Mouse (Mus musculus): ENCODE measurements at regions not wholly inside any gene's neighbourhood (a gene's known extent, or its start where the extent isn't known, plus 50 kb on each side); places are given as distances from the start of the nearest gene placed in this dataset.

DNA sequence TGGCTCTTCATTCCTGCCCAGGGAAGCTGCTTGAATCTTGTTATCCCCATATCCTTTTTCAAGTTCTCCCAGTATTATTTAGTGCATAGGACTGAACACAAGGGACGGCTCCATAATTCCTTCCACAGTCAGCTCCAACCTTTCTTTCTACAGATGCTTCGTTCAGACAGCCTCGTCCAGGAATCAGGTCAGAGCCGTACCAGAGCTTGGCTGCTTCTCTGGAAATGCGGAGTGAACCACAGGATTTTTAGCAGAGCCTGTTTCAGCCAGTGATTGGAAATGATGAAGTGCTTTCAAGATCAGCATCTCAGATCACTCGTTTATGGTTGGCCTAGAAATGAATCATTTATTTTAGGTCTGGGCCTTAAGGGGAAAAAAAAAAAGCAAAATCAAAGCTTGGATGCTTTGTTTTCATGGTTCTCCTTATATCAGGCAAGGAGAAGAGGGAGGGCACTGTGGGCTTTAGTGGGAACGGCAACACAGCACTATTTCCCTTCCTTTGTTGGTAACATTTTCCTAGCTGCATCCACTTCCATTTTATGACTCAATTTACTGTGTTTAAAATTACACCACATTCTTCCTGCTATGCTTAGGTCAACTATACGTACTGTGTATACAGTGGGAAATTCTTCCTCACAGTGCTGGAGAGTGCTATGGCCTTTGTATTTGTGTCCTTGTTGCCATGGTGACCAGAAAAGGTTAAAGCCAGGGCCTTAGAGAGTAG, 161.9 kb upstream of the Ccdc122 start:
- no peaks in the 10 kb centered on the region for H3K27me3 ChIP-seq
- TF ChIP-seq CTCF (IDR thresholded peaks at IDR 0.05) = no peak
- no peak for ATAC-seq
- no peak for DNase-seq (ENCODE audit: low read depth, low spot score)
- POLR2A ChIA-PET = interaction anchor here (0.7 to 5.7 kb wide), 12 partner anchors 57 to 395 kb away, joined by 3 to 29 read pairs (median 4); no protein-coding TSS in a partner anchor
- in situ Hi-C loops (cut with MboI; ENCODE audit: low pct_unique_long_range_greater_than_20kb) = loop anchor here (5.0 kb wide), 2 partner anchors 87 to 367 kb away; no protein-coding TSS in a partner anchor
- CTCF ChIA-PET = interaction anchor here (0.9 to 5.2 kb wide), 10 partner anchors 8 to 369 kb away, joined by 3 to 34 read pairs (median 4); no protein-coding TSS in a partner anchor

DNA sequence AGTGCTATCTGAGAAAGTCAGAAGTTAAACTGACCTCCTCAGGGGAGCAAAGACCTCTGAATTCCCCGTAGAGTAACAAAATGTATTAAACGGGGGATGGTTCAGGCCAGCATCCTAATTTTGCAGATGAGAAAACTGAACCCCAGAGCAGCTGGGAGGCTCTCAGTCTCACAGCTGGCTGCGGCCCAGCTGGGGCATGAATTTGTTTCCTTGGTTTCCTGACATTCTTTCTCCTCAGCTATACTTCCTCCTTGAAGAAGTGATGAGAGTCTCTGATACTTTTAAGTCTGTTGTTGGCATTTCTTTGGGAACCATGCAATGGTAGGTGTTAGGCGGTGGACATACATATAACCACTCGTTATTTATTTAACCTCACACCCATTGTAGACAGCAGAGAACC, 162.9 kb upstream of the Ccdc122 start:
- no peaks in the 10 kb centered on the region for H3K27me3 ChIP-seq
- in situ Hi-C loops (cut with MboI; ENCODE audit: low pct_unique_long_range_greater_than_20kb) = no loop called here
- POLR2A ChIA-PET = interaction anchor here (1.2 to 5.7 kb wide), 3 partner anchors 56 to 369 kb away, joined by 4 to 29 read pairs (median 24); no protein-coding TSS in a partner anchor
- CTCF ChIA-PET = interaction anchor here (5.2 kb wide), 1 partner anchor 56 kb away, joined by 34 read pairs; no protein-coding TSS in a partner anchor
- ATAC-seq (no peak), DNase-seq (ENCODE audit: low read depth, low spot score) (no peak)
- TF ChIP-seq CTCF (IDR thresholded peaks at IDR 0.05) = no peak

DNA sequence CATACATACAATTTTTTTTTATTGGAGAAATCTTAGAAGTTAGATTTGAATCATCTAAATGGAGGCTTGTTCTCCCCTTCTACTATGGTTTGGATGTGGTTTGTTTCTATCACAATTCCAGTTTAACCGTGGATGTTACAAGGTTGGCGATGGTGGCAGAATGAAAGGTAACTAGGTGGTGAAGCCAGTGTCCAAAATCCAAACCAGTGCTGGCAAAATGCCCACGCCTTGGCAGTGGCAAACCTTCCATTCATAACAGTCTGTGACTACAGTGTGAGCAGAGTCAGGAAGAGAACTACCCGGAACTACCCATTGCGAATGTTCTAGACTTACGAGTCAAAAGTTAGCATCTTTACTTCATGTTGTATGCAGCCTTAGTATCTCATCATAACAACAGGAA, 163.6 kb upstream of the Ccdc122 start:
- no peak for TF ChIP-seq CTCF (IDR thresholded peaks at IDR 0.05)
- DNase-seq (ENCODE audit: low read depth, low spot score) (no peak), ATAC-seq (no peak)
- ChIA-PET CTCF (no interaction called here), POLR2A (interaction anchor here (0.5 to 5.7 kb wide), 2 partner anchors 167 to 368 kb away, joined by 4 to 29 read pairs; no protein-coding TSS in a partner anchor)
- in situ Hi-C loops (cut with MboI; ENCODE audit: low pct_unique_long_range_greater_than_20kb) = no loop called here
- no peaks in the 10 kb centered on the region for H3K27me3 ChIP-seq

DNA sequence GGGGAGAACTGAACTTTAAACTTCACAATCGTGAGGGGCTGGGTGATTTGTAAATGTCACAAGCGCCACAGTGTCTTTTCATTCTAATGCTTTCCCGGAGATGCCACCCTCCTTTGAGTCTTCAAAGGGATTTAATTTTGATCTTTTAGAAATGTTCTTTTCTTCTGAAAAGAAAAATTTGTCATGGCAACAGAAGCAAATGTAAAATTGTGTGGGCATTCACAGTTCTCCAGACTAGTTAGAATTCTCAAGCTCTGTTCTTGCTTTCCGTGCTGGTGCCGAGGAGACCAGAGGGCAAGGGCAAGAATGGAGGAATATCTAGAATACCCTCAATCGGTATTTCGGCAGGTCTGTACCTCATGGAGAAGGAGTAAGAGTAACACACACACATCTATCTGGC, 164.1 kb upstream of the Ccdc122 start:
- ChIA-PET POLR2A (interaction anchor here (5.7 kb wide), 1 partner anchor 367 kb away, joined by 29 read pairs; no protein-coding TSS in a partner anchor), CTCF (interaction anchor here (1.8 kb wide), 1 partner anchor 48 kb away, joined by 5 read pairs; no protein-coding TSS in a partner anchor)
- H3K27me3 ChIP-seq = no peaks in the 10 kb centered on the region
- DNase-seq (ENCODE audit: low read depth, low spot score) (no peak), ATAC-seq (no peak)
- in situ Hi-C loops (cut with MboI; ENCODE audit: low pct_unique_long_range_greater_than_20kb) = no loop called here
- TF ChIP-seq CTCF (IDR thresholded peaks at IDR 0.05) = no peak

DNA sequence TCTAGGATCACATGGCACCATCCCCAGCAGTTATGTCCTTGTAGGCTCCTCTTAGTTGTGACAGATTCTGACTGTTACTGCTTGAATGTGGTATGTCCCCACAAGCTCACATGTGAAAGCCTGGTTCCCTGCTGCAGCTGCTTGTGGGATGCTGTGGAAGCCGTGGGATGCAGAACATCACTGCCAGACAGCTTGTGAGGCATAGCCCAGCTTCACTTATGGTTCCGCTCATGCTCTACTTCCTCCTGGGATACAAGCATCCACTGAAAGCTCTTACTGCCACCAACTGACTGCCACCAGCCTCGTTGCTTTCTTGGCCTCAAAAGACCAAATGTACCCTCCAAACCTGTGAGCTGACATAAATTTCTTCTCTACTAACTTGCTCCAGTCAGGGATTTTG, 167.7 kb upstream of the Ccdc122 start:
- in situ Hi-C loops (cut with MboI; ENCODE audit: low pct_unique_long_range_greater_than_20kb) = no loop called here
- POLR2A ChIA-PET = no interaction called here

DNA sequence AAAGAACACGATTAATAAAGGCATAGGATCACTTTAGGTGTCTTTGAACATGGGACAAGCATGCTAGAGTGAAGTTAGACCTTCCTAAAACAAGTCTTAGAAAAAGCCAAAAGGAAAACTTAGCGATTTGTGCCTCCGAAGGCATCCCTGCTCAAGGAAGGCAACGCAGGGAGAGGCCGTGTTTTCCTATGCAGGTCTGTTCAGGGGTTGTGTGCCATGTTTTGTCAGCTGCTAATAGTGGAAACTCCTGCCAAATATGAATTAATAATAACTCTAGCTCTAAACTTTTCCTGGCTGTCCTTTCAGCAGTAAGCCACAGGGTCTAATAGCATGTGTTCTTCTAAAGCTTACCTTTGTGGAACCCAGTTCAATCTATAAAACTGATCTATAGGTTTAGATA, 168.4 kb upstream of the Ccdc122 start:
- ATAC-seq = no peak

More for the DNA sequence above, 167.7 kb upstream of the Ccdc122 start:
- ATAC-seq (no peak), DNase-seq (ENCODE audit: low read depth, low spot score) (no peak)
- no peak for TF ChIP-seq CTCF (IDR thresholded peaks at IDR 0.05)
- no peaks in the 10 kb centered on the region for H3K27me3 ChIP-seq
- CTCF ChIA-PET = no interaction called here

DNA sequence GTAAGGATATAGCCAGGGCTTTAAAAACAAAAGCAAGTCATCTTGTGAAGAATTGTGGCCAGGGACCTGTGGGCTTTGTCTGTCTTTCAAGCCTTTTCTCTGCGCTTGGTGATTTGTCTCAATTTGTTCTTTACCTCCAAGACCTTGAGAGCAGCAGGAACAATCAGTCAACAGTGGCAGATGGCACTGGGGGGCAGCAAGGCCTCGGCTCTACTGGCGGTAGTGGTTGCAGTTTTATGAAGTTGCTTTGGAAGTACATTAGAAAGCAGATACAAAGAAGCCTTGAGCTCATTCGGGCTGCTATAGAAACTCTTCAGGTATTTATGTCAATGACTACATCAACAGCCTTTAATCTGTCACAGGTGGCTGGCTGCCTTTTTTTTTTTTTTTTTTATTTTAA, 171.9 kb upstream of the Ccdc122 start:
- in situ Hi-C loops (cut with MboI; ENCODE audit: low pct_unique_long_range_greater_than_20kb) = no loop called here
- CTCF ChIA-PET = interaction anchor here (2.1 kb wide), 1 partner anchor 30 kb away, joined by 7 read pairs; no protein-coding TSS in a partner anchor
- H3K27me3 ChIP-seq = no peaks in the 10 kb centered on the region
- POLR2A ChIA-PET = interaction anchor here (0.6 to 0.7 kb wide), 2 partner anchors 25 to 40 kb away, joined by 3 to 6 read pairs; no protein-coding TSS in a partner anchor
- no peak for ATAC-seq
- DNase-seq (ENCODE audit: low read depth, low spot score) = no peak
- TF ChIP-seq CTCF (IDR thresholded peaks at IDR 0.05) = no peak

More for the DNA sequence above, 168.4 kb upstream of the Ccdc122 start:
- no peak for DNase-seq (ENCODE audit: low read depth, low spot score)
- ChIA-PET POLR2A (no interaction called here), CTCF (no interaction called here)
- no peak for TF ChIP-seq CTCF (IDR thresholded peaks at IDR 0.05)
- in situ Hi-C loops (cut with MboI; ENCODE audit: low pct_unique_long_range_greater_than_20kb) = no loop called here
- no peaks in the 10 kb centered on the region for H3K27me3 ChIP-seq

DNA sequence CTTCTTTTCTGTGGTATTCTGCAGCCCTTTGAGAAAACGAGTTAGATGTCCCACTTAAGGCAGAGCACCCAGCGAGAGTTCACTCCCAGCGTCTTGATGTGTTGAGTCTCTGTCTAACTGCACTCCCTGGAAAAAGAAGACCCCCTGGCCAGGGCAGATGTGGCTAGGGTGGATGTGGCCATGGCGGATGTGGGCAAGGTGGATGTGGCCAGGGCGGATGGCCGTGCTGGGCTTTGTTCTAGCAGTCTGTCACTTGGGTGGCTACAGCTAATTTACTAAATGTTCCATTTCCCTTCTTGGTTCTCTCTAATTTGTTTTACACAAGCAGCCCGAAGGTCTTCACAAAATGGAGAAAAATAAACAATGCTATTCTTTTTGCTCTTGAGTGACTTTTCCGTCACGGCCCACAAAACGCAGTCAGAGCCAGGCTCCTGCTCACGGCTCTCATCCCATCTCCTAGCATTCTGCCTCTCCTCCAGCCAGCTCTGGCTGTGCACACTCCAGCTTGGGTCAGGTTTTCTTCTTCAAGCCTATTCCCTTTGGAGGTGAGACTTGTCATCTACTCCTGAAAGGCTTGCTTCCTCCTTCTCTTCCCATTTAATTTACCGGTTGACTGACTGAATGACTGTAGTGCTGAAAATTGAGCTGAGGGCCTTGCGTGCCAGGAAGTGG, 173.4 kb upstream of the Ccdc122 start:
- ATAC-seq = no peak
- no peak for TF ChIP-seq CTCF (IDR thresholded peaks at IDR 0.05)

DNA sequence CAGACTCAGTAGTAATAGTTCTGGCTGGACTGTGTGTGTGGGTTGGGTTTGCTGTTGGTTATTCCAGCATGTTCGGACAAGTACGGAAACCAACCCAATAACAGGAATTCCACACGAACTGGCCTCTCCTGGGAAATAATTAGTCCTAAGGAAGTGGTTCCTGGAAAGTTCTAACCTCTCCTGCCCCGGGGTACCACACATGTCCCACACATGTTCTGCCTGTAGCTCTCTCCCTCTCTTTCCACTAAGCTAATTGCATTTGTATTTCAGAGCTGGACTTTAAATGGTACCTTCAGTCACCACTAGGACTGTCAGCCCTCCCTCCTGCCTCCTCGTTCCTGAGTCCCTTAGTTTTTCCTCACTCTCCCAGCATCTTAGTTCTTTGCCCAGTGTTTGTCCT, 178.2 kb upstream of the Ccdc122 start:
- no peak for TF ChIP-seq CTCF (IDR thresholded peaks at IDR 0.05)
- no peak for ATAC-seq
- no peak for DNase-seq (ENCODE audit: low read depth, low spot score)

More for the DNA sequence above, 173.4 kb upstream of the Ccdc122 start:
- POLR2A ChIA-PET = no interaction called here
- CTCF ChIA-PET = interaction anchor here (1.1 to 2.1 kb wide), 3 partner anchors 14 to 358 kb away, joined by 3 to 7 read pairs (median 3); no protein-coding TSS in a partner anchor
- H3K27me3 ChIP-seq = no peaks in the 10 kb centered on the region
- no peak for DNase-seq (ENCODE audit: low read depth, low spot score)
- in situ Hi-C loops (cut with MboI; ENCODE audit: low pct_unique_long_range_greater_than_20kb) = no loop called here

DNA sequence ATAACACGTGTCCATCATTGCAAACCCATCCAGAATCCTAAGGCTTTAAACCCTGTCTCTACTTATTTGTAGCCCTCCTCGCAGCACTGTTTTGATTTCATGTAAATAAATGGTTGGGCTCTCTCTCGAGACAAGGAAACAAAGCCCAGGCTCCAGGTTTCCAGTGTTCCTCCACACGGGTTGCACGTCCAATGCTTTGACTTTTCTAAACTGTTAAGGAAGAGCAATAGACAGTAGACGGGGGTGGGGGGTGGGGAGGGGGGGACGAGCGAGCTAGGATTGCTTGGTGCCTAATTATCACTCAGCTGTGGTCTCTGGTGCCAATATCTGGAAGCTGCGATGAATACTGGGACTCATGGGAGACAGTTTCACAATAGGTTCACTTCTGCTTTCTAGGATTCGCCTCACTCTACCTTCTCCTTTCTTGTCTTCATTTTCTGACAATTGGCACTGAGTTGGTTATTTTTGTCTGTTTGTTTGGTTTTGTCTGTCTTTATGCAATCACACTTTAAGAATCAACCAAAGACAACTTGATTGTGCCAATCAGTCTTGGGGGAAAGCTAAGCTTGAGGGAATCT, 179.3 kb upstream of the Ccdc122 start:
- DNase-seq (ENCODE audit: low read depth, low spot score) (no peak), ATAC-seq (no peak)
- H3K27me3 ChIP-seq = no peaks in the 10 kb centered on the region
- no peak for TF ChIP-seq CTCF (IDR thresholded peaks at IDR 0.05)
- ChIA-PET CTCF (interaction anchor here (1.2 kb wide), 1 partner anchor 9 kb away, joined by 3 read pairs; no protein-coding TSS in a partner anchor), POLR2A (no interaction called here)
- in situ Hi-C loops (cut with MboI; ENCODE audit: low pct_unique_long_range_greater_than_20kb) = no loop called here

More for the DNA sequence above, 178.2 kb upstream of the Ccdc122 start:
- POLR2A ChIA-PET = no interaction called here
- in situ Hi-C loops (cut with MboI; ENCODE audit: low pct_unique_long_range_greater_than_20kb) = no loop called here
- H3K27me3 ChIP-seq = no peaks in the 10 kb centered on the region
- CTCF ChIA-PET = interaction anchor here (1.2 kb wide), 1 partner anchor 8 kb away, joined by 3 read pairs; no protein-coding TSS in a partner anchor
